Mouse (Mus musculus): ENCODE data around the gene Iqck.

The Iqck gene

GRCm38 (mm10) chr7:118851571-118851970 lies 4.0 kb upstream of the Iqck start:
- no peak for DNase-seq (ENCODE audit: low spot score)

GRCm38 (mm10) chr7:118852611-118853010 lies 2.9 kb upstream of the Iqck start:
- DNase-seq (ENCODE audit: low spot score) = no peak

- no peak for DNase-seq (ENCODE audit: low spot score)
Measured at GRCm38 (mm10) chr7:118854606-118855005, 946 bp upstream of the Iqck start.

GRCm38 (mm10) chr7:118855877-118856304 lies 339 bp downstream of the Iqck start, which contains the start of gene Knop1:
TSS of gene Knop1 (minus strand) at chr7:118856254.
- no peak for DNase-seq (ENCODE audit: low spot score)

- DNase-seq (ENCODE audit: low spot score) = no peak
Measured at GRCm38 (mm10) chr7:118858640-118859039, 3.1 kb downstream of the Iqck start.

GRCm38 (mm10) chr7:118865362-118865761 lies 9.8 kb downstream of the Iqck start:
- no peak for DNase-seq (ENCODE audit: low spot score)

GRCm38 (mm10) chr7:118879466-118880029 lies 24.0 kb downstream of the Iqck start:
- DNase-seq (ENCODE audit: low spot score) = no peak

GRCm38 (mm10) chr7:118883957-118884356 lies 28.4 kb downstream of the Iqck start:
- no peak for DNase-seq (ENCODE audit: low spot score)

- DNase-seq (ENCODE audit: low spot score) = no peak
Measured at GRCm38 (mm10) chr7:118884969-118885368, 29.4 kb downstream of the Iqck start.

GRCm38 (mm10) chr7:118887303-118888055 lies 31.9 kb downstream of the Iqck start:
- DNase-seq (ENCODE audit: low spot score) = no peak

GRCm38 (mm10) chr7:118889046-118889680 lies 33.6 kb downstream of the Iqck start:
- DNase-seq (ENCODE audit: low spot score) = no peak

- DNase-seq (ENCODE audit: low spot score) = no peak
Measured at GRCm38 (mm10) chr7:118895469-118896450, 40.2 kb downstream of the Iqck start.

- no peak for DNase-seq (ENCODE audit: low spot score)
Measured at GRCm38 (mm10) chr7:118898063-118898462, 42.5 kb downstream of the Iqck start.

GRCm38 (mm10) chr7:118900090-118900489 lies 44.5 kb downstream of the Iqck start:
- DNase-seq (ENCODE audit: low spot score) = no peak

GRCm38 (mm10) chr7:118902944-118903343 lies 47.4 kb downstream of the Iqck start:
- DNase-seq (ENCODE audit: low spot score) = no peak

- no peak for DNase-seq (ENCODE audit: low spot score)
Measured at GRCm38 (mm10) chr7:118903879-118904278, 48.3 kb downstream of the Iqck start.

GRCm38 (mm10) chr7:118904530-118904929 lies 49.0 kb downstream of the Iqck start:
- DNase-seq (ENCODE audit: low spot score) = no peak

GRCm38 (mm10) chr7:118908961-118909515 lies 53.5 kb downstream of the Iqck start:
- no peak for DNase-seq (ENCODE audit: low spot score)

- DNase-seq (ENCODE audit: low spot score) = no peak
Measured at GRCm38 (mm10) chr7:118910464-118910863, 54.9 kb downstream of the Iqck start.

- DNase-seq (ENCODE audit: low spot score) = no peak
Measured at GRCm38 (mm10) chr7:118911170-118911569, 55.6 kb downstream of the Iqck start.

- no peak for DNase-seq (ENCODE audit: low spot score)
Measured at GRCm38 (mm10) chr7:118911571-118911970, 56.0 kb downstream of the Iqck start.

GRCm38 (mm10) chr7:118912049-118912490 lies 56.5 kb downstream of the Iqck start:
- DNase-seq (ENCODE audit: low spot score) = no peak

Data from urinary bladder, postnatal 10 days (tissue).